Mouse (Mus musculus) CH12.LX (cell line): ENCODE measurements around the gene Mslnl. TPM values are rescaled to one million over a fixed set of nuclear protein-coding genes. Genes with fewer than 3 reads are reported as not detected.

ENCODE experiments used
- DNase-seq: peaks from one replicate; pipeline ENCODE4 v3.0.0-alpha.2; 2013; ENCODE audit errors: extremely low read depth
- H3K27ac ChIP-seq: 2 replicates; pipeline ENCODE4 v1.5.1; 2012; ENCODE audit warnings: low read depth, mild to moderate bottlenecking, control low read depth, moderate library complexity; ENCODE audit not compliant: insufficient read depth
- H3K27me3 ChIP-seq: replicated peaks from 2 replicates; pipeline ENCODE3; 2012; ENCODE audit warnings: inconsistent platforms
- H3K36me3 ChIP-seq, 2 experiments: replicated peaks in 1 of 2; 2 replicates each; pipeline versions ENCODE3 to v1.6.1; 2012; ENCODE audit warnings: inconsistent platforms in 1 of 2, low read length in 1 of 2, mild to moderate bottlenecking in 1 of 2, mixed read lengths in 1 of 2, moderate library complexity in 1 of 2; ENCODE audit not compliant: control insufficient read depth in 1 of 2, insufficient read depth in 1 of 2
- H3K4me1 ChIP-seq, 2 experiments: 2 replicates each; pipeline ENCODE4 v1.6.1; 2012; ENCODE audit warnings: inconsistent platforms in 1 of 2, moderate library complexity in 1 of 2; ENCODE audit not compliant: insufficient read depth in 2 of 2, control insufficient read depth in 1 of 2
- H3K4me2 ChIP-seq: 2 replicates; pipeline ENCODE4 v1.6.1; 2012; ENCODE audit warnings: low read depth, mild to moderate bottlenecking, control low read depth; ENCODE audit not compliant: poor library complexity, insufficient read depth, severe bottlenecking
- H3K4me3 ChIP-seq, 3 experiments: fragments of 150-350 bp in 1 of 3; sonication (generic) in 1 of 3; replicated peaks in 1 of 3; 2 replicates each; pipeline versions ENCODE3 to v1.5.1; 2011 to 2012; ENCODE audit warnings: low read depth in 2 of 3, low read length in 2 of 3, mild to moderate bottlenecking in 2 of 3, moderate library complexity in 2 of 3, control low read depth in 1 of 3, improper control_type of control experiment in 1 of 3, inconsistent platforms in 1 of 3, mixed read lengths in 1 of 3; ENCODE audit not compliant: poor library complexity in 1 of 3
- H3K79me2 ChIP-seq: replicated peaks from 2 replicates; pipeline ENCODE4 v1.6.1; 2012; ENCODE audit warnings: mild to moderate bottlenecking, moderate library complexity; ENCODE audit not compliant: control insufficient read depth, poor library complexity, insufficient read depth, severe bottlenecking; ENCODE audit errors: extremely low read depth
- H3K9ac ChIP-seq: 2 replicates; pipeline ENCODE4 v1.6.1; 2012; ENCODE audit warnings: low read depth, mild to moderate bottlenecking, control low read depth, moderate library complexity; ENCODE audit not compliant: insufficient read depth
- H3K9me3 ChIP-seq: replicated peaks from 2 replicates; pipeline ENCODE3; 2012; ENCODE audit warnings: low read length, inconsistent platforms, mixed read lengths
- BHLHE40 ChIP-seq: IDR thresholded peaks from 2 replicates; pipeline ENCODE4 v1.6.1; 2011; ENCODE audit warnings: mild to moderate bottlenecking, low read depth, low read length, improper control_type of control experiment
- CHD1 ChIP-seq: IDR thresholded peaks from 2 replicates; pipeline ENCODE4 v1.6.1; 2012; ENCODE audit warnings: low read depth, low read length, improper control_type of control experiment, inconsistent platforms
- CTCF ChIP-seq, 2 experiments: IDR thresholded peaks in 1 of 2; conservative IDR thresholded peaks in 1 of 2; 2 replicates each; pipeline ENCODE4 v1.5.1; 2011 to 2012; ENCODE audit warnings: low read depth in 2 of 2, low read length in 2 of 2, improper control_type of control experiment in 1 of 2, inconsistent platforms in 1 of 2, mild to moderate bottlenecking in 1 of 2, moderate library complexity in 1 of 2
- E2F4 ChIP-seq: IDR thresholded peaks from 2 replicates; pipeline ENCODE4 v1.6.1; 2011; ENCODE audit warnings: low read depth, low read length, improper control_type of control experiment; ENCODE audit not compliant: insufficient replicate concordance
- ELF1 ChIP-seq: IDR thresholded peaks from 2 replicates; pipeline ENCODE4 v1.6.1; 2014; ENCODE audit warnings: low read depth, mild to moderate bottlenecking, inconsistent platforms, low read length, improper control_type of control experiment
- ETS1 ChIP-seq: conservative IDR thresholded peaks from 2 replicates; pipeline ENCODE4 v1.6.1; 2012; ENCODE audit warnings: low read depth, mild to moderate bottlenecking, inconsistent platforms, low read length, improper control_type of control experiment, moderate library complexity
- JUN ChIP-seq: IDR thresholded peaks from 2 replicates; pipeline ENCODE4 v1.6.1; 2011; ENCODE audit warnings: low read depth, mild to moderate bottlenecking, low read length, improper control_type of control experiment, moderate library complexity; ENCODE audit not compliant: insufficient read depth
- JUND ChIP-seq: conservative IDR thresholded peaks from 2 replicates; pipeline ENCODE4 v1.6.1; 2011; ENCODE audit warnings: low read depth, low read length, improper control_type of control experiment
- KAT2A ChIP-seq: IDR thresholded peaks from 2 replicates; pipeline ENCODE4 v1.6.1; 2012; ENCODE audit warnings: low read length, improper control_type of control experiment, inconsistent platforms; ENCODE audit not compliant: insufficient replicate concordance
- MAZ ChIP-seq: IDR thresholded peaks from 2 replicates; pipeline ENCODE4 v1.6.1; 2012; ENCODE audit warnings: low read depth, mild to moderate bottlenecking, inconsistent platforms, low read length, improper control_type of control experiment, moderate library complexity
- MEF2A ChIP-seq: IDR thresholded peaks from 2 replicates; pipeline ENCODE4 v1.6.1; 2014; ENCODE audit warnings: low read depth, mild to moderate bottlenecking, inconsistent platforms, low read length, improper control_type of control experiment, borderline replicate concordance
- NRF1 ChIP-seq: IDR thresholded peaks from 2 replicates; pipeline ENCODE4 v1.6.1; 2014; ENCODE audit warnings: low read depth, mild to moderate bottlenecking, inconsistent platforms, low read length, improper control_type of control experiment, moderate library complexity
- POLR2A ChIP-seq: IDR thresholded peaks from 2 replicates; pipeline ENCODE4 v1.6.1; 2011; ENCODE audit warnings: low read depth, mild to moderate bottlenecking, improper control_type of control experiment, low read length
- RAD21 ChIP-seq: IDR thresholded peaks from 2 replicates; pipeline ENCODE4 v1.6.1; 2011; ENCODE audit warnings: low read depth, mild to moderate bottlenecking, low read length, improper control_type of control experiment, moderate library complexity
- RCOR1 ChIP-seq: conservative IDR thresholded peaks from 2 replicates; pipeline ENCODE4 v1.6.1; 2012; ENCODE audit warnings: low read depth, mild to moderate bottlenecking, inconsistent platforms, low read length, improper control_type of control experiment
- TBP ChIP-seq: conservative IDR thresholded peaks from 2 replicates; pipeline ENCODE4 v1.6.1; 2011; ENCODE audit warnings: low read depth, low read length, improper control_type of control experiment
- USF1 ChIP-seq: IDR thresholded peaks from 2 replicates; pipeline ENCODE4 v1.6.1; 2014; ENCODE audit warnings: low read depth, mild to moderate bottlenecking, inconsistent platforms, low read length, improper control_type of control experiment
- USF2 ChIP-seq: conservative IDR thresholded peaks from 2 replicates; pipeline ENCODE4 v1.6.1; 2011; ENCODE audit warnings: low read depth, low read length, improper control_type of control experiment
- ZC3H11A ChIP-seq: IDR thresholded peaks from 2 replicates; pipeline ENCODE4 v1.6.1; 2012; ENCODE audit warnings: low read depth, mild to moderate bottlenecking, inconsistent platforms, low read length, improper control_type of control experiment
- ZKSCAN1 ChIP-seq: IDR thresholded peaks from 2 replicates; pipeline ENCODE4 v1.6.1; 2012; ENCODE audit warnings: low read depth, inconsistent platforms, low read length, improper control_type of control experiment, borderline replicate concordance
- ZNF384 ChIP-seq: IDR thresholded peaks from 2 replicates; pipeline ENCODE4 v1.6.1; 2012; ENCODE audit warnings: low read depth, low read length, improper control_type of control experiment, inconsistent platforms
- dilution Hi-C: fragments of 300-500 bp; cut with MboI; formaldehyde crosslinking; loops from 2 replicates; pipeline ENCODE4 v1.14.3; 2020; ENCODE audit warnings: low sequenced_read_pairs; ENCODE audit not compliant: extremely low pct_unique_long_range_greater_than_20kb, extremely low pct_ligation_motif_present
- in situ Hi-C: fragments of 300-500 bp; cut with MboI; formaldehyde crosslinking; loops from 3 replicates; pipeline ENCODE4 v1.14.3; 2019; ENCODE audit warnings: low sequenced_read_pairs, low pct_ligation_motif_present, low pct_unique_long_range_greater_than_20kb, mixed read lengths
- polyA plus RNA-seq: library from polyadenylated mRNA; unstranded; fragments of >175 nt; gene quantifications from 2 replicates; pipeline ENCODE4 v1.2.1, GENCODE M21; 2012; ENCODE audit warnings: low read depth; ENCODE audit not compliant: insufficient read length
- total RNA-seq, 2 experiments: library from RNA; depleted of rRNA; stranded (reverse); fragments of 300-350 nt in 1 of 2; fragments of >200 nt in 1 of 2; gene quantifications; 2 replicates each; pipeline ENCODE4 v1.2.3; 2012 to 2014

Gene Mslnl
- total and polyA plus RNA-seq, 3 experiments: not detected

DNA sequence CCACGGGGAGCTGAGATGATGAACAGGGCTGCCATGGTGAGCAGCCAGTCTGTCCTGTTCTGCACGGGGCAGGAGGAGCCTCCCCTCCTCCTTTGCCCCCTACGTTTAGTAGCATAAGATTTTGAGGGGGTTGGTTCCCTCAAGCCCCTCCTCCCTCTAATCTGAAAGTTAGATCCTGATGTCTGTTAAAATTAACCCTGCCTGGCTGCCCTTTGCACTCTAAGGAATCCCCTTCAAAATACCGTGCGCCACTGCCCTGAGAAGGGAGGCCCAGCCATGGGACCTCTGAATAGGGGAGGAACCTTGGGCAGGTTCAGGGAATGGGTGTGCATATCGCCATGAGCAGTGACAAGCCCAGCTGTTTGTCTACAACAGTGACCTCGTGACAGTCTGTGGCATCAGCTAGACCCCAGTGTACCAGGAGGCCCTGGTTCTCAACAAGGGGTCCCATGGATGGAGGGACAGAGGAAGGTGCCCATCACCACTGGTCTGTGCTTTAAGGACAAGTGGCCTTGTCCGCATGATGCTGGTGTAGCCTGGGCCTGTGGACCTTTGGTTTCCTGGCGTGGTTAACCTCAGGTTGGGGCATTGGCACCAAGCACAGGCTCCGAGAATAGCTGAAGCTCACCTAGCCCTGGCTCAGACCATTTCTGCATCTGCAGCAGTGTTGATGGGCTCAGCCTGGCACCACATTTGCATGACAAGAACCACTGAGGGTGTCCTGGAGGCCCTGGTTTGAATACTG is 39.6 kb downstream of the Mslnl start:
- Histone ChIP-seq H3K4me2 (no peak overlapping the region), H3K9ac (no peak overlapping the region), H3K79me2 (0 out of 2 replicates have a peak, but pooled peaks cover 3% of the 10 kb centered on the region), H3K4me3 (no peak overlapping the region), H3K27me3 (peaks cover 20% of the 10 kb centered on the region), H3K27ac (no peak overlapping the region), H3K4me1 (peaks cover 6 to 18% of the 10 kb centered on the region in 2 experiments; a peak in 3 of 4 replicates), H3K36me3 (peaks cover 34 to 49% of the 10 kb centered on the region in 2 experiments), H3K9me3 (no peaks in the 10 kb centered on the region)
- in situ Hi-C loops: no loop called here
- TF ChIP-seq ELF1 (no peak), BHLHE40 (no peak), ZC3H11A (no peak), ZKSCAN1 (no peak), USF1 (no peak), KAT2A (no peak), MAZ (no peak), NRF1 (no peak), POLR2A (no peak), TBP (no peak)
- DNase-seq: no peak
- dilution Hi-C loops: no loop called here

DNA sequence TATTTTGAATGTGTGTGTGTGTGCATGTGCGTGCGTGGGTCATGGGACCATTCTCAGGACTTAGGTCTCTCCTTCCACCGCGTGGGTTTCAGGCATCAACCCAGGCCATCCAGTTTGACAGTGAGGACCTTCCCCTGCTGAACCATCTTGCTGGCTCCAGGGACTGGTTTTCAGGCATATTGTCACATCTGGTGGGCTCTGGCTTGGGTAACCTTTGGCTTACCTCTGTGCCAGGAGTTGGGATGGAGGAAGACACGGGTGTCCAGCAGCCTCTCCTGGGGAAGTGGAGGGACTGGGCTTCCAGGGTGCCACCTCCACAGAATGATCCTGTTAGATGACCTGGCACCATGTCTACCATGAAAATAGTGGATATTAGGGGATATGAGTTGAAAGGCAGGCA is 42.1 kb downstream of the Mslnl start:
- 0 out of 2 replicates have a peak, but pooled peaks cover 3% of the 10 kb centered on the region for H3K79me2 ChIP-seq
- H3K9me3 ChIP-seq: no peaks in the 10 kb centered on the region
- in situ Hi-C loops (no loop called here), dilution Hi-C loops (no loop called here)
- no peak for TF ChIP-seq CHD1
- TF ChIP-seq ZKSCAN1: no peak
- TF ChIP-seq MEF2A: no peak
- TF ChIP-seq RAD21: no peak
- TF ChIP-seq ELF1: no peak
- no peak for TF ChIP-seq ZNF384
- no peak for TF ChIP-seq E2F4
- TF ChIP-seq CTCF (conservative IDR thresholded peaks at IDR 0.05 in 1 of 2, IDR thresholded peaks at IDR 0.05 in 1 of 2; ENCODE audit: low read depth in 2 of 2, low read length in 2 of 2): no peak
- TF ChIP-seq USF2: no peak
- TF ChIP-seq JUND: no peak
- TF ChIP-seq JUN: no peak
- no peak for TF ChIP-seq ETS1
- no peak for TF ChIP-seq KAT2A
- TF ChIP-seq RCOR1: no peak
- H3K27me3 ChIP-seq: peaks cover 2% of the 10 kb centered on the region
- H3K36me3 ChIP-seq: peaks cover 58 to 74% of the 10 kb centered on the region in 2 experiments
- H3K4me3 ChIP-seq: no peak overlapping the region
- no peak overlapping the region for H3K27ac ChIP-seq
- DNase-seq: no peak
- H3K4me2 ChIP-seq: no peak overlapping the region
- H3K9ac ChIP-seq: no peak overlapping the region
- H3K4me1 ChIP-seq: peaks cover 6 to 18% of the 10 kb centered on the region in 2 experiments; a peak in 3 of 4 replicates
